8 mouse cellular contexts compared by ENCODE assay signal in the genomic region with DNA sequence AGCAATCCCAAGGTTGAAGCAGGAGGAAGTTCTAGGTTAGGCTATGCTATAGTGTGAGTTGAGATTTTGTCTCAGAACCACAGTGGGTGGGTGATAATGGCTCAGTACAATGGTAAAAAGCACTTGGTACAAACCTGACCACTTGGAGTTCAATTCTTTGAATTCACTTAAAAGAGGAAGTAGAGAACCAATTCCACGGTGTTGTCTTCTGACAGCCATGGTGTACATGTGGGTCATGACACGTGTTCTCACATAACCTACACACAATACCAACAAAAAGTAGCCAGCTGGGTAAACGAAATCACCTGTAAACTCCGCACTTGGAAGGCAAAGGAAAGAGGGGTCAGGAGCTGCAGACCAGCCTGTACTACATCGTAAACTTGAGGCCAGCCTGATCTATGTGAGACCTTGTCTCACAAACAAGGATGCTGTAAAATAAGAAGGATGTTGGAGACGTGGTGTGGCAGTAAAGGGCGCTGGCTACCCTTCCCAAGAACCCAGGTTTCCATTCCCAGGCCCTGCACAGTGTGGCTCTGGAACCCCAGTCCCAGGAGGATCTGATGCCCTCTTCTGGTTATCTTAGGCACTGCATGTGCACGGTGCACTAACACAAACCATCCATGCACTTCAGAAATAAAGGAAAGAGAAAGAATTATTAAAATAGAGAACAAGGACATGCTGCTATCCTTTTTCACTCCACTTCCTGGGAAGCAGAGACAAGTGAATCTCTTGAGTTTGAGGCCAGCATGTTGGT. TPM values are rescaled to one million over a fixed set of nuclear protein-coding genes. Genes with fewer than 3 reads are reported as not detected.
DNase-seq lines count a peak whose midpoint lies in the region; ATAC-seq lines count a peak whose summit lies in the region.

No protein-coding gene starts in this region.

- H3K4me3 ChIP-seq in embryonic facial prominence, embryonic 10.5 days, result no peak overlapping the region

- H3K9me3 ChIP-seq in embryonic facial prominence, embryonic 10.5 days, result no peaks in the 10 kb centered on the region

- 53% methylated on average over 8 of the region's 8 CpGs for WGBS in embryonic facial prominence, embryonic 10.5 days

- intact Hi-C loops in heart, postnatal 36 days (cut with DNase I), result loop anchor here (2.0 kb wide), 2 partner anchors 14 to 22 kb away; a partner anchor contains a TSS
- intact Hi-C loops in left cerebral cortex, postnatal 10 days (cut with DNase I), result no loop called here

- H3K4me1 ChIP-seq in embryonic facial prominence, embryonic 10.5 days, result no peaks in the 10 kb centered on the region

- H3K36me3 ChIP-seq in embryonic facial prominence, embryonic 10.5 days (replicated peaks), result peaks cover 32% of the 10 kb centered on the region

- peak; percentile 76 for ATAC-seq in megakaryocyte, adult 5-6 weeks (ENCODE audit: poor library complexity, severe bottlenecking)

- H3K27me3 ChIP-seq in embryonic facial prominence, embryonic 10.5 days (replicated peaks; ENCODE audit: low read depth, poor library complexity, severe bottlenecking), result no peaks in the 10 kb centered on the region

- no peak overlapping the region for H3K27ac ChIP-seq in embryonic facial prominence, embryonic 10.5 days (replicated peaks)

- peak; percentile 57 to 66 for DNase-seq in layer of hippocampus, postnatal 10 days (ENCODE audit: low spot score in 2 of 2)
- DNase-seq in layer of hippocampus, adult 9-10 months (ENCODE audit: low spot score), result no peak
- DNase-seq in ZHBTc4 (ENCODE audit: low read depth, low spot score), result peak; percentile 70
- DNase-seq in embryonic facial prominence, embryonic 10.5 days (ENCODE audit: low spot score), result peak; percentile 59
- peak; percentile 44 to 69 for DNase-seq in heart, postnatal 36 days
- peak; percentile 13 to 48 for DNase-seq in left cerebral cortex, postnatal 10 days (ENCODE audit: extremely low spot score in 1 of 2, low spot score in 2 of 2)
- peak; percentile 28 to 60 for DNase-seq in spleen, postnatal 14 days (ENCODE audit: low spot score in 2 of 2)

RNA-seq across cellular contexts. Expression of a gene that starts 13.1 kb away (rescaled TPM):
- 10 to 100 TPM; 86.1 to 93.0 TPM for total RNA-seq in layer of hippocampus, postnatal 10 days (2021)
- 42.5 and 45.3 TPM in 2 replicates for polyA plus RNA-seq in embryonic facial prominence, embryonic 10.5 days (2016; fragmentation: Nextera tagmentation; extraction: Ambion mirVana)
- total RNA-seq in heart, postnatal 36 days (2021), result 10 to 100 TPM; 25.1 to 25.4 TPM
- 10 to 100 TPM; 79.5 to 84.6 TPM for total RNA-seq in left cerebral cortex, postnatal 10 days (2021)
- total RNA-seq in megakaryocyte, adult 5-6 weeks (2015), result 39.5 and 55.4 TPM in 2 replicates
- total RNA-seq in megakaryocyte, adult 5-6 weeks (2017), result 70.5 and 81.9 TPM in 2 replicates

RNA-seq across cellular contexts. Expression of a gene that starts 14.1 kb away (rescaled TPM):
- 10 to 100 TPM; 28.8 to 38.6 TPM for total RNA-seq in layer of hippocampus, postnatal 10 days (2021)
- polyA plus RNA-seq in embryonic facial prominence, embryonic 10.5 days (2016; fragmentation: Nextera tagmentation; extraction: Ambion mirVana), result 26.8 and 28.3 TPM in 2 replicates
- 10 to 100 TPM; 14.3 to 17.3 TPM for total RNA-seq in heart, postnatal 36 days (2021)
- total RNA-seq in left cerebral cortex, postnatal 10 days (2021), result 10 to 100 TPM; 30.0 to 35.6 TPM
- total RNA-seq in megakaryocyte, adult 5-6 weeks (2015), result 45.9 and 54.6 TPM in 2 replicates
- total RNA-seq in megakaryocyte, adult 5-6 weeks (2017), result 22.3 and 39.4 TPM in 2 replicates

RNA-seq across cellular contexts. Expression of a gene that starts 25.8 kb away (rescaled TPM):
- 10 to 100 TPM; 23.0 to 24.5 TPM for total RNA-seq in layer of hippocampus, postnatal 10 days (2021)
- polyA plus RNA-seq in embryonic facial prominence, embryonic 10.5 days (2016; fragmentation: Nextera tagmentation; extraction: Ambion mirVana), result 20.3 and 22.1 TPM in 2 replicates
- total RNA-seq in heart, postnatal 36 days (2021), result 1 to 10 TPM in 1 of 2 experiments, under 1 TPM in 1; 0.42 to 1.8 TPM
- 10 to 100 TPM; 28.9 to 29.7 TPM for total RNA-seq in left cerebral cortex, postnatal 10 days (2021)
- not detected in 2 replicates for total RNA-seq in megakaryocyte, adult 5-6 weeks (2015)
- total RNA-seq in megakaryocyte, adult 5-6 weeks (2017), result not detected in 2 replicates

RNA-seq across cellular contexts. Expression of a gene that starts 45.6 kb away (rescaled TPM):
- 10 to 100 TPM; 11.8 to 12.0 TPM for total RNA-seq in layer of hippocampus, postnatal 10 days (2021)
- polyA plus RNA-seq in embryonic facial prominence, embryonic 10.5 days (2016; fragmentation: Nextera tagmentation; extraction: Ambion mirVana), result 1.4 and 2.2 TPM in 2 replicates
- total RNA-seq in heart, postnatal 36 days (2021), result under 1 TPM; 0.19 to 0.28 TPM
- 10 to 100 TPM; 10.9 to 11.3 TPM for total RNA-seq in left cerebral cortex, postnatal 10 days (2021)
- total RNA-seq in megakaryocyte, adult 5-6 weeks (2015), result 0.39 and 0.49 TPM in 2 replicates
- 0.20 and 0.29 TPM in 2 replicates for total RNA-seq in megakaryocyte, adult 5-6 weeks (2017)

RNA-seq across cellular contexts. Expression of a gene that starts 48.3 kb away (rescaled TPM):
- 10 to 100 TPM; 85.0 to 98.9 TPM for total RNA-seq in layer of hippocampus, postnatal 10 days (2021)
- polyA plus RNA-seq in embryonic facial prominence, embryonic 10.5 days (2016; fragmentation: Nextera tagmentation; extraction: Ambion mirVana), result 73.0 and 73.6 TPM in 2 replicates
- total RNA-seq in heart, postnatal 36 days (2021), result 1 to 10 TPM; 5.4 to 5.7 TPM
- 100 to 1,000 TPM in 1 of 2 experiments, 10 to 100 TPM in 1; 97.3 to 105 TPM for total RNA-seq in left cerebral cortex, postnatal 10 days (2021)
- 7.8 and 20.6 TPM in 2 replicates for total RNA-seq in megakaryocyte, adult 5-6 weeks (2015)
- total RNA-seq in megakaryocyte, adult 5-6 weeks (2017), result 5.4 and 5.8 TPM in 2 replicates

Comparison
In these comparisons a context has a peak if more than half of its experiments do, and no peak if none do; other contexts are left out.
1. RNA of a gene that starts 25.8 kb away (total RNA-seq): 28.9 to 29.7 TPM in left cerebral cortex, postnatal 10 days and 23.0 to 24.5 TPM in layer of hippocampus, postnatal 10 days; 0.42 to 1.8 TPM in heart, postnatal 36 days and not detected in megakaryocyte, adult 5-6 weeks; every median in the first group is over 4 times any median in the second.